Mouse (Mus musculus) liver, embryonic 14.5 days (tissue): Measurements from ENCODE around the gene Crb2.

Experiments
- CTCF ChIP-seq: IDR thresholded peaks from 2 replicates; pipeline ENCODE4 v1.5.1; 2016; ENCODE audit warnings: antibody characterized with exemption, low read depth, control low read depth
- EP300 ChIP-seq: IDR thresholded peaks from 2 replicates; pipeline ENCODE4 v1.6.1; 2016; ENCODE audit warnings: antibody characterized with exemption, low read depth

GRCm38 (mm10) chr2:37837542-37837941 lies 61.5 kb downstream of the Crb2 start:
- TF ChIP-seq CTCF (no peak), EP300 (no peak)
